27 mouse cellular contexts compared by ENCODE assay signal in the genomic region with DNA sequence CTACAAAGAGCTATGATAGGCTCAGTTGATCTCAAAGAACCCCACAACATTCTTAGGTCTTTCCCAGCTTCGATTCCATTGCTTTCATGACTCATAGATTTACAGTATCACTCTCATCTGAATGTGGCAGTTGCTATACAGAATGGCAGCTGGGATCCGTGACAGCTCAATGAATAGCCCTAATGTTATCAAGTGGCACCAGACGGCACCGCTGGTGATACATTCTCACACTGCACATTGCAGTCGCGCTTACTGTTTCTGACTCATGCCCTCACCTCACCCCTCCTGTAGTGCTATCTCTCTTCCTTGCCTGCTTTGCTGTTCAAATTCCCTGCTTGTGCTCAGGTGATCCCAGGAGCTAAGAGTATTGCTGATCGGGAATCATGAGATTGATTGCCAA.
DNase-seq lines count a peak whose midpoint lies in the region; ATAC-seq and TF ChIP-seq lines count a peak whose summit lies in the region.
"Had no signal": no experiment of that assay in that cellular context is flagged by ENCODE, and none has a peak within 500 bp of the region (broad histone marks: within the 10 kb centered on the region; RNA-seq: fewer than 3 reads in every experiment).

No protein-coding gene starts in this region.

- 39% methylated on average over 7 of the region's 7 CpGs for WGBS in liver, embryonic 14.5 days (ENCODE audit: insufficient replicate concordance)

- no peak overlapping the region for H3K27ac ChIP-seq in liver, embryonic 14.5 days
- H3K27ac ChIP-seq: embryonic facial prominence, embryonic 10.5 days; embryonic facial prominence, embryonic 15.5 days; forebrain, embryonic 12.5 days; heart, adult 2 months; hindbrain, embryonic 12.5 days; kidney, postnatal 0 days; lung, embryonic 15.5 days; midbrain, embryonic 13.5 days had no signal

- no peaks in the 10 kb centered on the region for H3K27me3 ChIP-seq in megakaryocyte, embryonic 14.5 days (replicated peaks)
- no peaks in the 10 kb centered on the region for H3K27me3 ChIP-seq in liver, embryonic 14.5 days (ENCODE audit: control insufficient read depth, insufficient read depth, low read length)
- H3K27me3 ChIP-seq: CH12.LX; embryonic facial prominence, embryonic 15.5 days; hindbrain, embryonic 12.5 days; lung, embryonic 15.5 days; midbrain, embryonic 13.5 days had no signal

- H3K9ac ChIP-seq in liver, embryonic 14.5 days (replicated peaks), result no peak overlapping the region
- H3K9ac ChIP-seq: embryonic facial prominence, embryonic 15.5 days; forebrain, embryonic 12.5 days; hindbrain, embryonic 12.5 days; lung, embryonic 15.5 days; midbrain, embryonic 13.5 days had no signal

- no peaks in the 10 kb centered on the region for H3K4me1 ChIP-seq in megakaryocyte, embryonic 14.5 days
- H3K4me1 ChIP-seq in liver, embryonic 14.5 days (replicated peaks; ENCODE audit: control insufficient read depth in 2 of 2, insufficient read depth in 2 of 2, low read length in 1 of 2), result no peaks in the 10 kb centered on the region
- H3K4me1 ChIP-seq: embryonic facial prominence, embryonic 15.5 days; lung, embryonic 15.5 days had no signal

- DNase-seq in frontal cortex, adult 2 months (ENCODE audit: extremely low spot score in 1 of 2, low spot score in 1 of 2), result peak; percentile 4 to 17
- no peak for DNase-seq in frontal cortex, postnatal 25 days (ENCODE audit: low spot score in 2 of 2)
- DNase-seq in c-Kit-positive CD71-negative TER-119-negative erythroid progenitor cells, embryonic 14.5 days (ENCODE audit: low read depth), result peak; percentile 4
- DNase-seq in liver, embryonic 14.5 days (ENCODE audit: low read depth in 3 of 3, low spot score in 3 of 3), result no peak
- no peak for DNase-seq in layer of hippocampus, postnatal 14 days (ENCODE audit: low spot score in 2 of 2)
- no peak for DNase-seq in cerebellum, adult 18-20 months
- DNase-seq: adrenal gland, postnatal 14 days; cerebellum, adult 8-10 months; cerebellum, postnatal 25 days; gastrocnemius, postnatal 25 days; heart, adult 2 months; kidney, adult 8-10 months; lung, postnatal 36 days; right cerebral cortex, adult 18-20 months; spleen, adult 18-20 months; thymus, postnatal 4 days had no signal

- H3K4me2 ChIP-seq in liver, embryonic 14.5 days (ENCODE audit: low read depth), result no peak overlapping the region
- H3K4me2 ChIP-seq: embryonic facial prominence, embryonic 15.5 days; forebrain, embryonic 12.5 days; hindbrain, embryonic 12.5 days; lung, embryonic 15.5 days; midbrain, embryonic 13.5 days had no signal

- no peaks in the 10 kb centered on the region for H3K36me3 ChIP-seq in megakaryocyte, embryonic 14.5 days (replicated peaks; ENCODE audit: low read length)
- no peaks in the 10 kb centered on the region for H3K36me3 ChIP-seq in liver, embryonic 14.5 days (replicated peaks; ENCODE audit: control insufficient read depth, insufficient read depth, low read depth)
- H3K36me3 ChIP-seq: embryonic facial prominence, embryonic 10.5 days; embryonic facial prominence, embryonic 15.5 days; forebrain, embryonic 12.5 days; hindbrain, embryonic 12.5 days; lung, embryonic 15.5 days; midbrain, embryonic 13.5 days had no signal

- peak; percentile 51; the same call in 1 of the 2 replicates for TF ChIP-seq EP300 in liver, embryonic 14.5 days (IDR thresholded peaks at IDR 0.05; ENCODE audit: low read depth)

- peak overlapping the region; percentile 53 for H3K4me3 ChIP-seq in megakaryocyte, embryonic 14.5 days (replicated peaks)
- H3K4me3 ChIP-seq in liver, embryonic 14.5 days (ENCODE audit: insufficient read depth in 1 of 2, low read depth in 2 of 2, low read length in 2 of 2), result no peak overlapping the region
- H3K4me3 ChIP-seq: embryonic facial prominence, embryonic 10.5 days; embryonic facial prominence, embryonic 15.5 days; forebrain, embryonic 12.5 days; heart, adult 2 months; hindbrain, embryonic 12.5 days; lung, embryonic 15.5 days; midbrain, embryonic 13.5 days had no signal

- no peak for TF ChIP-seq CTCF in liver, embryonic 14.5 days (IDR thresholded peaks at IDR 0.05; ENCODE audit: low read depth)

- ATAC-seq in megakaryocyte, adult 5-6 weeks (ENCODE audit: poor library complexity, severe bottlenecking), result no peak
- ATAC-seq in liver, embryonic 14.5 days (ENCODE audit: insufficient read depth), result peak; percentile 63
- ATAC-seq: intestine, embryonic 16.5 days; midbrain, embryonic 13.5 days had no signal

- H3K9me3 ChIP-seq in megakaryocyte, embryonic 14.5 days, result peaks cover 8% of the 10 kb centered on the region
- no peaks in the 10 kb centered on the region for H3K9me3 ChIP-seq in liver, embryonic 14.5 days (ENCODE audit: control insufficient read depth, low read length)
- H3K9me3 ChIP-seq: embryonic facial prominence, embryonic 10.5 days; embryonic facial prominence, embryonic 15.5 days; hindbrain, embryonic 12.5 days; lung, embryonic 15.5 days had no signal

Comparison
In these comparisons a context has a peak if more than half of its experiments do, and no peak if none do; other contexts are left out.
1. DNase-seq: peak in frontal cortex, adult 2 months (2 of 2) and c-Kit-positive CD71-negative TER-119-negative erythroid progenitor cells, embryonic 14.5 days (single experiment); none in frontal cortex, postnatal 25 days (0 of 2), liver, embryonic 14.5 days (0 of 3), layer of hippocampus, postnatal 14 days (0 of 2) and cerebellum, adult 18-20 months (0 of 2).